Mouse (Mus musculus): Measurements from ENCODE around the gene Ubox5.

GRCm38 (mm10) chr2:130632416-130632815, 2.6 kb upstream of the Ubox5 start:
- TF ChIP-seq CTCF (conservative IDR thresholded peaks at IDR 0.05; ENCODE audit: insufficient read depth, insufficient read length, low read depth, low read length) (no peak), POLR2A (IDR thresholded peaks at IDR 0.05; ENCODE audit: low read depth, low read length) (no peak)
